Mouse (Mus musculus) v-Abl transformed pro-B cells (cell line): ENCODE measurements around the gene Mapkapk3.

Experiments used
- in situ Hi-C, 2 experiments: fragments of 400-800 bp; cut with MboI; formaldehyde crosslinking; loops; one replicate each; pipeline ENCODE4 v1.15.1; 2025; ENCODE audit not compliant: unreplicated experiment in 2 of 2

Mapkapk3 gene

GRCm38 (mm10) chr9:107297658-107298057 lies 8.0 kb upstream of the Mapkapk3 start:
- in situ Hi-C loops: loop anchor here (5.0 to 25.0 kb wide), 5 partner anchors 35 to 1135 kb away; partner anchors contain the start of genes Glyctk (in 1 of the 2), Hemk1 (in 1 of the 2), Tmem115 (in 1 of the 2) and Wdr82 (in 1 of the 2)

DNA sequence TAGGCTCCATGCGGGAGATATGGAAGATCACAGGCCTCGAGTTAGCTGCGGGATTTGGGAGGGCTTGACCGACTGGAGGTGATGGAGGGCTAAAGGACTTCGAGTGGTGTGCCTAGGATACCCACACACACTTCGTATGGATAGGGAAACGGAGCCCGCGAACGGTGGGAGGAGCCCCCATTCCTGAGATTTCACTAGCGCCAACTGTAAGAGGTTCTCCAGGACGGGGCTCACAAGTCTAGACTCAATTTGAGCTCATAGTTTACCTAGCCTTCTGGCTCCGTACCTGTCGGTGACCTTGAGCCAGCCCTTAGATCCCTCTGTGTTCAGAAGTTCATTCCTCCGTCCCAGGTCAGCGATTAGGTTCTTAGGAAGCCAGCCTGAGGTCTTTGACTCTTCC lies 7.4 kb upstream of the Mapkapk3 start:
- in situ Hi-C loops: loop anchor here (5.0 to 25.0 kb wide), 5 partner anchors 35 to 1135 kb away; partner anchors contain the start of genes Glyctk (in 1 of the 2), Hemk1 (in 1 of the 2), Tmem115 (in 1 of the 2) and Wdr82 (in 1 of the 2)

DNA sequence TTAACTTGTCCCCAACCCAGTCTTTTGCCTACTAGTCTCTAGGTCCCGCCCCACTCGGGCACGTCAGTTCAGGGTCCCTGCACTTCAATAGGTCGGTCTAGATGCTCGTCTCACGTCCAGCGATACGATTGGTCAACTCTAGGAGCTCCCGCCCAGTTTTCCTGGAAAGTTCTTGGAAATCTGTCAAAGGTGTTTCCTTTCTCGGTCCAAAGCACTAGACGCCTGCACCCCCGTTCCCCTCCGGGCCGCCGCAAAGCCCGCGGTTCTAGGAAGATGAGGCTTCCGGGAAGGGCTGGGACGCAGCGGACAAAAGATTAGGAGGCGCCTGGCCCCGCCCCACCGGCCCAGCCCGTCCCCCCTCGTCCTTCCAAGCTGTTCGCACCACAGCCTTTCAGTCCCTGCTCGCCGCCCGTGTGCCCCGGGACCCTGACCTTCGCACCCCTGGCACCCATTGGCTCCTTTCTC lies 6.9 kb upstream of the Mapkapk3 start:
- in situ Hi-C loops: loop anchor here (5.0 to 25.0 kb wide), 5 partner anchors 36 to 1134 kb away; partner anchors contain the start of genes Glyctk (in 1 of the 2), Hemk1 (in 1 of the 2), Tmem115 (in 1 of the 2) and Wdr82 (in 1 of the 2)

DNA sequence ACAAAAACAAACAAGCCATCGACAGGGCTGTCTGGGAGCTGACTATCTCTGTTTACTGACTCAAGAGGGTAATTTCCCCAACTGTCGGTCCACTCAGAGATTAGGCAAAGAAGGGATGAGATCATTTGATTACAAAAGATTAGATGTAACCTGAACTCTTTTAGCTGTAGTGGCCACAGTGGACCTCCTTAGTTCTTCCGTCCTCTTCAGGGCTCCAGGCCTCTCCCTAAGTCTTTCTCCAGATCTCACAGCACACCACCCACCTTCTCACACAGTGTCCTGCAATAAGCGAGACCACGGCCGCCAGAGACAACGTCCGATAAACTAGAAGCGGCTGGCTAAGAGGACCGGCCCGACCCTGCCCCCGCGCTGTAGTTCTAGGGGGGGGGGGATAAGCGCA lies 6.4 kb upstream of the Mapkapk3 start:
- in situ Hi-C loops: loop anchor here (5.0 to 25.0 kb wide), 5 partner anchors 36 to 1134 kb away; partner anchors contain the start of genes Glyctk (in 1 of the 2), Hemk1 (in 1 of the 2), Tmem115 (in 1 of the 2) and Wdr82 (in 1 of the 2)

GRCm38 (mm10) chr9:107296016-107296040 lies 6.2 kb upstream of the Mapkapk3 start, which contains the start of gene Cish:
Gene Cish, plus strand, starts transcription at chr9:107296026.
- in situ Hi-C loops: loop anchor here (5.0 to 25.0 kb wide), 5 partner anchors 36 to 1134 kb away; partner anchors contain the start of genes Glyctk (in 1 of the 2), Hemk1 (in 1 of the 2), Tmem115 (in 1 of the 2) and Wdr82 (in 1 of the 2)

GRCm38 (mm10) chr9:107295616-107296015 lies 5.9 kb upstream of the Mapkapk3 start:
- in situ Hi-C loops: loop anchor here (5.0 to 25.0 kb wide), 5 partner anchors 37 to 1133 kb away; partner anchors contain the start of genes Glyctk (in 1 of the 2), Hemk1 (in 1 of the 2), Tmem115 (in 1 of the 2) and Wdr82 (in 1 of the 2)

- in situ Hi-C loops: loop anchor here (5.0 to 25.0 kb wide), 8 partner anchors 47 to 1132 kb away; partner anchors contain the start of genes Glyctk (in 1 of the 2), Tmem115 (in 1 of the 2) and Wdr82 (in 1 of the 2)
These were observed 4.6 kb upstream of the Mapkapk3 start for GRCm38 (mm10) chr9:107294249-107294648.

- in situ Hi-C loops: loop anchor here (5.0 to 25.0 kb wide), 8 partner anchors 44 to 1129 kb away; partner anchors contain the start of genes Glyctk (in 1 of the 2), Tmem115 (in 1 of the 2) and Wdr82 (in 1 of the 2)
These were observed 1.2 kb upstream of the Mapkapk3 start for GRCm38 (mm10) chr9:107290897-107291296.

DNA sequence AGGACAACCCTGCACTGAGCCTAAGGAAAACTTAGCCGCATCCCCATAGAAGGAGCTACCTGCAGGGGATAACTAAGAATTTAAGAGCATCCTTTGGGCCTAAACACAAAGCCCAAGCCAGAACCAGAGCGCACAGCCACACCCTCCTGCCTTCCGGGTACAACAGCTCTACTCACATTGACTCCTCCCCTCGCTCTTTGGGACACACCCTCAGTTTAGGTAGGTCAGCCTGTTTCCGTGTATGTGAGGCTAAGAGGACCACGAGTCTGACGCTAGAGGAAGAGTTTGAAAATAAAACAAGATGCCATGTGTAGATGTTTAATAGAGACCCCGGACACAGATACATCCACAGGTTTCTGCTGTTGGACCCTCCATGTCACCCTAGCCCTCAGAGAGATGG lies 966 bp downstream of the Mapkapk3 start:
- in situ Hi-C loops: loop anchor here in 1 of 2 experiments (25.0 kb wide), 1 partner anchor 1126 kb away; the partner anchor contains the start of genes Glyctk and Wdr82

DNA sequence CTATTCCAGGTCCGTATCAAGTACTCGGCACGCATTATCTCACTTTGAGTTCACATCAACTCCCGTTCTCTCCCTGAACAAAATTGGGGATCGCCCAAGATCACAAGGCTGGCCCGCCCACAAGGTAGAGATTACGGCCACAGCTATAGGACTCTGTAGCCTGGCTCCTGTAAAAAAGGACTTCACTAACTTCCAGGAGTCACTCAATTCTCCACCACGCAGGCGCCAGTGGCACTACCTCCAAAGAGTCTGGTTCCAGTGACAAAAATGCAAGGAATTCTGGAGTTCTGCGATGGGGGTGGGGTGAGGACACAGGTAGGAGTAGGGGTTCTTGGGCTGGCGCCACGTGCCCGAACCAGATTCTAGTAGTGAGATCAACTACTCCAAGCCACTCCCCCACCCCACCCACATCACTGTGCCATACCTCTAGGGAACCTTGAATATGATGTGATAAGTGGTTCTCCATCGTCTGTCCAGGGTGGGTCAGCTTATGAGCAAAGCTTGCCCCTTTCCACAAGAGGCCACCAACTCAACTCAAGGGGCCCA lies 1.5 kb downstream of the Mapkapk3 start:
- in situ Hi-C loops: loop anchor here in 1 of 2 experiments (25.0 kb wide), 1 partner anchor 1126 kb away; the partner anchor contains the start of genes Glyctk and Wdr82

- in situ Hi-C loops: loop anchor here in 1 of 2 experiments (25.0 kb wide), 1 partner anchor 1125 kb away; the partner anchor contains the start of genes Glyctk and Wdr82
These were observed 2.4 kb downstream of the Mapkapk3 start for GRCm38 (mm10) chr9:107287294-107287693.

GRCm38 (mm10) chr9:107285009-107285408 lies 4.7 kb downstream of the Mapkapk3 start:
- in situ Hi-C loops: loop anchor here in 1 of 2 experiments (25.0 kb wide), 1 partner anchor 1123 kb away; the partner anchor contains the start of genes Glyctk and Wdr82

- in situ Hi-C loops: loop anchor here in 1 of 2 experiments (25.0 kb wide), 1 partner anchor 1121 kb away; the partner anchor contains the start of genes Glyctk and Wdr82
These were observed 6.7 kb downstream of the Mapkapk3 start for GRCm38 (mm10) chr9:107282951-107283350.

DNA sequence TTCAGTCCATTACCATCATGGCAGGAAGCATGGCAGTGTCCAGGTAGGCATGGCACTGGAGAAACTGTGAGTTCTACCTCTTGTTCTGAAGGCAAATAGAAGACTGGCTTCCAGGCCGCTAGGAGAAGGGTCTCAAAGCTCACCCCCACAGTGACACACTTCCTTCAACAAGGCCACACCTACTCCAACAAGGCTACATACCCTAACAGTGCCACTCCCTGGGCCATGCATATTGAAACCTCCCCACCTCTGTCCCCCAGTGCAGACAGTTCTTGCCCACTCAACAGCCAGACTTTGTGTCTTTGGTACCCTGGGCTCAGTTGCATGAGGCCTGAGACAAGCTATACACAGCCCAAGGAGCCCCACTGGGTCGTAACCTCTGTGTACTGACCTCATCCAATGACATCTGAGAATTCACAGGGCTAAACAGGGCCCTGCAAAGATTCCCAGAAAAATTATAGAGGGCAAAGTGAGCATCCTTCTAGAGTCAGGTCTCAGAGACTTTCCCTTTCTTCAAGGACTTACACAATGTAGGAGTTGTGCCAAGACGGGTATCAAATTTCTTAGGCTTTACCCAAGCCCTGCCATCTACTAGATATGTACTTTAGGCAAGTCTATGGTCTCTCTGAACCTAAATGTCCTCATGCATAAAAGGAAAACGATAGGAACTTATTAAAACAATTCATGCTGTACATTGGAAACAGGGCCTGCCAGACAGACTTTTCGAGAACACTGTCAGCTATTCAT lies 8.3 kb downstream of the Mapkapk3 start:
- in situ Hi-C loops: loop anchor here in 1 of 2 experiments (25.0 kb wide), 1 partner anchor 1119 kb away; the partner anchor contains the start of genes Glyctk and Wdr82

GRCm38 (mm10) chr9:107280322-107281027 lies 9.2 kb downstream of the Mapkapk3 start:
- in situ Hi-C loops: loop anchor here in 1 of 2 experiments (25.0 kb wide), 1 partner anchor 1118 kb away; the partner anchor contains the start of genes Glyctk and Wdr82

DNA sequence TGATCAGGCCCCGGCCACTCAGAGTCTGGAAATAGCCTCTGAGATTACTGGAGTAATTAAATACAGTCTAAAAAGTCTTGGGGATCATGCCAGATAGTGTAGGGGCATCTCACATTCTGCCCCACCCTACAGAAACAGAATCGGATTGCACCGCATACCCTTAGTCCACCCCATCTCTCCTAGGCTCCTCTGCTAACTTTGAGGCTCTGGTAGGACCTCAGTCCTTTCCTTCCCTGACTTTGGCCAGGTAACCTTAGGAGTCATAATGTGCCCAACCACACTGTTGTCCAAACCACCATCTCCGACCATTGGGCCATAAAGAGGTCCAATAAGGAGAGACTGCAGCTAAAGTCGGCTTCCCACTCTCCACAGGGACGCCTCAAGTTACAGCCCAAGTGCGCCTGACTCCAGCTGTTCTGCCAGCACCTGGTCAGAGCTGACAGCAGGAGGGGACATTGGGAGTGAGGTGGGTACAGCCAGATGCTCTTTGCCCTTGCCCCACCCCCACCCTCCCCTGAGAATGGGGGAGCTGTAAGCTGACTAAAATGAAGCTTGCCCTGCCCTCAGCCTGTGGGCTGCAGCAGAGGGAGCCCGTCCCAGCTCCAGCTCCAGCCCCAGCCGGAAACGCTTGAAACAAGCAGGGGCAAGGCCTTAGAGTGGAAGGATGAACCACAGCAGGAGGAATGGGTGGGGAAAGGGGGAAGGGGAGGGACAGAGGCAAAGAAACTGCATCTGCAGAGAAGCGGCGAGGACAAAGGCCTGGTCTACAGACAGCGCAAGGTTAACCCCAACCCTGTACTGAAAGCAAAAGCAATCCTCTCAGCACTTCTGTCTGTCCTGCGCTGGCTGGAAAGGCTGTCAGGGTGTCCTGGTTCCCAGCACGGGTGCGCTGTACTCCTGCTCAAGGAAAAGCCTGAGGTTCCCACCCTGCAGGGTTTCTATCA lies 10.0 kb downstream of the Mapkapk3 start:
- in situ Hi-C loops: loop anchor here in 1 of 2 experiments (25.0 kb wide), 1 partner anchor 1117 kb away; the partner anchor contains the start of genes Glyctk and Wdr82

DNA sequence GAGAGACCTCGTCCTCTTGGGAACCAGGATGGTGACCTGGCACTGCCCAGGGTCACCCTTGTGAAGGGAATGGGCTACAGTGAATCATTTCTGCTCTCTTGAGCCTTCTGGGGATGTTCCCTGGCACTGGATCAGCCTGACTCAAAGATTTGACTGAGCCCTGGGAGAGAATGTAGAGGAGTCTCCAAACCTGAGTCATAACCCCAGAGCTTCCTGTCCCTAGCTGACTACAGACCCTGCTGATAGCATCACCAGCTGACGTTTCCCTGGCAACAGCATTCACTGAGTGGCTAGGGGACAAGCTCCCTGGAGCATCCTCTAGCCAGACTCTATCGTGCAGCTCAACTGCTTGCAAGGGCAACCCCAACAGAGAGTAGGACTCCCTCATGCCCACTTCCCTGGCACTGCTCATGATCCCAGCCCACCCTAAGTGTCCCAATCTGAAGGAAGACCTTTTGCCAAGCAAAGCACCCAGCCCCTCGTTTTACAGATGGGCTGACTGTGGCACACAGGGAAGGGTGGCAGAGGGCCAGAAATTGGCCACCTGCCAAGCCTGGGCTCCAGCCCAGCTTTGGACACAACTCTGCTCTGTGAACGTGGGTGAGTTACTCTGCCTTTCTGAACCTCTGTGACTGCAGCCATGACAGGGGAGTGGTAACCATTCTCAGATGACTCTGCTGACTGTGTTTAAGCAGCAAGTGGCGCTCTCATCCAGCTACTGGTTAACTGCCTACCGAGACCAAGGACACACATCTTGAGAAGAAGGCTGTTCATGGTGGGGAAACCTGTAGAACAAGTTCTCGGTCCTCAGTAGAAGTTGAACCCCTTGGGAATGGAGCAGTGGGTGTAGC lies 10.9 kb downstream of the Mapkapk3 start:
- in situ Hi-C loops: loop anchor here in 1 of 2 experiments (25.0 kb wide), 1 partner anchor 1116 kb away; the partner anchor contains the start of genes Glyctk and Wdr82
